Mouse (Mus musculus) left cerebral cortex, adult 11 months (tissue): ENCODE results near the gene Fam98c.
"Not testable (repeated sequence)": the region's sequence is repeated elsewhere in the genome, so short reads cannot be mapped to it uniquely, and the experiment has no call there.

Experiments
- DNase-seq: peaks from one replicate; pipeline ENCODE4 v3.0.0; 2022; ENCODE audit warnings: low spot score

Gene Fam98c

DNA sequence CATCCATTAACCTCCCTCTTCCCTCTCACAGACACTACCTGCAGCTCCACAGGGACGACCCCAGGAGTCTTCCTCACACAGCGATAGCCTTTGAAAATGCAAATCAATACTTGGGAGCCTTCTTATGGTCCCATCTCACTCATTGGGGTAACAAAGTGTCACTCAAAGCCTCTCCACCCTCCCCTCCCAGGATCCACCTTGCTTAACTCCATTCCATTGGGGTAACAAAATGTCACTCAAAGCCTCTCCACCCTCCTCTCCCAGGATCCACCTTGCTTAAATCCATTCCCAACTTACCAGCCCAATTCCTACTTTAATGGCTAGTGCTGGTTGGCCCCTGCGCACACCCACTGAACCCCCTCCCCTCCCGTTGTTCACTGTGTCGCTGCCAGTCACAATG lies 2.2 kb upstream of the Fam98c start:
- no peak for DNase-seq

DNA sequence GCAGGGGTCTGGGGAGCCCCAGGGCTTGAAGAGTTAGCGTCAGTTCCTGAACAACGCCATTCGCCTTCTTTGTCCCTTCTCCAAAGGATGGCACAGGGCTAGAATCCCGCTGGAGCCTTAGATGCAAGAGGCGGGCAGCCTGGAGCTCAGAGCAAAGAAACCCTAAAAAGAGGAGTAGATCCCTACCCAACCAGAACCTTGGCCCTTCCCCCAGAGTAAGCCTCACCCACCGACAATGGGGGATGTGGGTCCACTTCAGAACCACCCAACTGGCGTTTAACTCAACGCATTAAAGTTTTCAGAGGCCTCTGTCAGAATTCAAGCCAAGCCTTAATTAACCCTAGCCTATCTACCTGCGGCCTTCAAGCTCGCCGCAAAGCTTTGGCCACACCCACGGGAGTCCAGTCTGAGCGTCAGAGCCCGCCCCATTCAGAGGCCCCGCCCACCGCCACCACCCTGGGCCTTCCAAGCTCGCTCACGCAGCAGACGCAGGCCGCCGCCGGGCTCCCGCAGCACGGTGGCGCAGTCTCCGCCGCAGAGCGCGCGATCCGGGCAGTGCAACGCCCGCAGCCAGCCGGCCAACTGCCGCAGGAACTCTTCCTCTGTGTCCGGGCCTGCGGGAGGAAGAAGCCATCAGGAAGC lies 717 bp downstream of the Fam98c start:
- peak; percentile 80 for DNase-seq

DNA sequence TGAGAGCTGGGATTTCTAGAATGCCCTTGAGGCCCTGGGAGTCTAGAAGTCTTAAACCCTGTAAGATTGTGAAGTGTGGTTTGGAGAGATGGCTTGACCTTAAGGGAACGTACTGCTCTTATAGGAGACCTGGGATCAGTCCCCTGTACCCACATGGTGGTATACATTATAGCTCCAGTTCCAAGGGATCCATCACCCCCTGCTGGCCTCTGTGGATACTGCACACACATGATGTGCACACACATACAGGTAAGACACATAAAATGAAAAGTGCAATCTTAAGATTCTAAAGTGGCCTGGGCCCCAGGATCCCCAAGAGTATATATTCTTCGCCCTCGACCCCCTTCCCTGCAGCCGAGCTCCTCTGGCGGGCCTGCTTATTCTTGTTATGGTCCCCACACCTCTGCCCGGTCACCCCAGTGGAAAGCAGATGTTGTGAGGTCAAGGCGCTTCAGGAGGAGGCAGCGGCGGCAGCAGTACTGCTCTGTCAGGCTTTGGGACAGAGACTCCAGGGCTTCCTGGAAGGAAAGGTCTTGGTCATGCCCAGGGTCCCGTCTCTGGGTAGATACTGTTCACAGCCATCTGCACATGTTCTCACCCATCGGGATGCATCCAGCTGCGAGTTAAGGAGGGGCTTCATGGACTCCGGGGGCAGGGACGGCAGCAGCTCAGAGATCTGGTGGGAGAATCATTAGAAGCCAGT lies 1.9 kb downstream of the Fam98c start:
- DNase-seq = no peak

GRCm38 (mm10) chr7:29151486-29151885 lies 4.5 kb downstream of the Fam98c start:
- no peak for DNase-seq

GRCm38 (mm10) chr7:29148771-29149170 lies 7.3 kb downstream of the Fam98c start:
- no peak for DNase-seq

GRCm38 (mm10) chr7:29146625-29147367 lies 9.2 kb downstream of the Fam98c start:
- DNase-seq = no peak

DNA sequence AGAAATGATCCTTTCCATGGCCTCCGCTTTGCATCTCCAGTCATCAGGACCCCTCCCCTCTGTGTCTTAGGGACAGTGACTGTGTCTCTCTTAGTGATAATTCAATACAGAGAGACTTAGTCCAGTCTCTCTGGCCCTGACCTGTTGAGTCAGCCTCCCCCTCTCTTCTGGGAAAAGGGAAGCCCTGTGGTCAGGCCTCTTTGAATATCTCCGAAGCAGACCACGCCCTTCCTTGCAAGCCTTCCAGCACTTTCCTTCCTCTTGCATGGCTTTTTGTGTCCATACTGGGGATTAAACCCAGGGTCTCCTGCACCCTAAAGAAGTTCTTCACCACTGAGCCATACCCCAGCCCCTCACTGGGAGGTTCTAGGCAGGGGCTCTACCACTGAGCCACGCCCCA lies 12.0 kb downstream of the Fam98c start:
- DNase-seq = no peak

DNA sequence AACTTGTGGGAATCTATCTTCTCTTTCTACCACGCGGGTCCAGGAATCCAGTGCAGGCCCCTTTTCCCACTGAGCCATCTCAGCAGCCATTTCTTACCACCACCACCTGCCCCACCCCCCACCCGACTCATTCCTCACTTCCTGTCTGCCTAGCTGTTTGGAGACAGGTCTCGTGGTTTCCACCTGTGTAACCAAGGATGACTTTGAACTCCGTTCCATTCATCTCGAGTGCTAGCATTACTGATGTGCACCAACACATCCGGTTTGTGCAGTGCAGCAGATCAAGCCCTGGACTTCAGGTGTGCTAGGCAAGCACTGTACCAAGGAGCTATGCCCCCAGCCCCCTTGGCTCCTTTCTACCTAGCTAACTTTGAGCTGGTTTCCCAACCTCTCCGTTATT lies 14.6 kb downstream of the Fam98c start:
- DNase-seq = no peak

GRCm38 (mm10) chr7:29139237-29139636 lies 16.8 kb downstream of the Fam98c start:
- not testable (repeated sequence) for DNase-seq

- DNase-seq = no peak
These were observed 18.6 kb downstream of the Fam98c start for GRCm38 (mm10) chr7:29137429-29137828.

DNA sequence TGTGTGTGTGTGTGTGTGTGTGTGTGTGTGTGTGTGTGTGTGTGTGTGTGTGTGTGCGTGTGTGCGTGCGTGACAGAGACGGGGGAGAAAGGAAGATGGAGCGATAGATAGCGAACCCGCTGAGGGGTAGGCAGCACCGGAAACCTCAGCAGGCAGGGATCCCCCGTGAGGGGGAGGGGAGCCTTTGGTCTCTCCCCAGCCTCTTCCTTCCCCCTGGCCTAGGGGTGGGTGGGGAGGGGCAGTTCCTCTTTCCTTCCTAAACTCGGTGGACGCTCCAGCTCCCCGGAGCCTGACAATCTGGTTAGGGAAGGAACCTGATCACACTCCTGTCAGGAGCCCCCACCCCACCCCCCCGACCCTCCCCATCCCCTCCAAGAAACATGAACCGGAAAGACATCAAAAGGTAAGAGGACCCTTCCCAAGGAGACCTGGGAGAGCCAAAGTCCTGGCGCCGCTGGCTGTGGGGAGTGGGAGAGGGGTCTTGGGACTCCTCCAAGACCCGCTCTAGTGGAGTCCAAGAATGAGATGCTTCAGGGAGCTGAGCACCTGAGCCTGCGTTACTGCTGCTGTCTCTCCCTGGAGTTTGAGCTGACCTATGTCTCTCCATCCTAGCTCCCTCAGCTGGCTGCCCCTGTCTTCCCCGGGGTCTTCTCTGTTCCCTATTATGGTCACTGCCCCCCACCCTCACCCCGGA lies 21.2 kb downstream of the Fam98c start, which contains the start of gene Rasgrp4:
Rasgrp4 (plus strand) TSS at position 159 of the 694 bp plus-strand sequence.
- DNase-seq = no peak

DNA sequence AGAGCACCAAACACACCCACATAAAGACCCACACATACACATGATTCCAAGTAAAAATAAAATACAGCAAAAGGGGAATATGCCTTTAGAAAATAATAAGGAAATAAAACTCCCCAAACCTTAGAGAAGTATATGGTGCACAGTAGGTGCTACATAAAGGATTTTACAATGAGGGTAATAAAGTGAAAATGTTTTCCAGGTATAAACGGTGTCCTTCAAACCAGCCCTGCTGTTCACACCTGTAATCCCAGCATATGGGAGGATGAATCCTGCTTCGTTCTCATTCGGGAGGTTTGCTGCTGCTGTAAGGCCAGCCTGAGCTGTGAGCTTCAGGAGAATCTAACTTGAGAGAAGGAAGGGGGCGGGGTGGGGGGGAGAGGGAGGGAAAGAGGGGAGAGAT lies 21.8 kb downstream of the Fam98c start:
- DNase-seq = no peak

- DNase-seq = no peak
These were observed 27.3 kb downstream of the Fam98c start for GRCm38 (mm10) chr7:29128725-29129124.

DNA sequence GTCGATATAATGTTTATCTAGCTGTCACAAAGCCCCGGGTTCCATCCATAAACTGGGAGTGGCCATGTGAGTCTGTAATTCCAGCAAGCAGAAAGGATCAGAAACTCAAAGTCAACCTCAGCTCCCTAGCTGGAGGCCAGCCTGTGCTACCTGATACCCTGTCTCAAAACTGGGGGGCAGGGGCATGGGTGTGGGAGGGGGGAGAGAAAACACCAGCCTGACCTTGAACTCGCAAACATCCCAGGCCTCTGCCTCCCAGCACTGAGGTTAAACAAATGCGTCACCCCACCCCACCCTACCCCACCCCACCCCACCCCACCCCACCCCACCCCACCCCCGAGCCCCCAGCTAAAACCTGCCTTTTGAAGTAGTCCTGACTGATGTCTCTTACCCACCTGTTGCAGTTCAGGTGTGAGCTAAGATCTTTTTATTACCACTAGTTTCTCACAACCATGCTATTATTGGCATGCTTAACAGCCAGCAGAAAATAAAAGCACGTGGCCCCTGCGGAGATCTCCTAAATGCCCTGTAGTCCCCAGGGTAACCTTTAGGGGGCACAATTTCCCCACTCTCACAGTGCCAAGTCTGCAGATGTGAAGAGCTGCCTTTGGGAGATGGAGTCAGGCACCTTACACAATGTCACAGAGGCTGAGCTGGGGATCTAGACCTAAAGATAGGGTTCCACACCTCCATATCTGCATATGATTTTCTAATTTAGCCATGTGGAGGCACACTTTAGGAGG lies 29.7 kb downstream of the Fam98c start:
- DNase-seq = peak; percentile 29

- DNase-seq = no peak
These were observed 31.1 kb downstream of the Fam98c start, which contains the start of gene Ryr1 for GRCm38 (mm10) chr7:29124970-29125369. TSS of gene Ryr1 (minus strand) at chr7:29125179.

DNA sequence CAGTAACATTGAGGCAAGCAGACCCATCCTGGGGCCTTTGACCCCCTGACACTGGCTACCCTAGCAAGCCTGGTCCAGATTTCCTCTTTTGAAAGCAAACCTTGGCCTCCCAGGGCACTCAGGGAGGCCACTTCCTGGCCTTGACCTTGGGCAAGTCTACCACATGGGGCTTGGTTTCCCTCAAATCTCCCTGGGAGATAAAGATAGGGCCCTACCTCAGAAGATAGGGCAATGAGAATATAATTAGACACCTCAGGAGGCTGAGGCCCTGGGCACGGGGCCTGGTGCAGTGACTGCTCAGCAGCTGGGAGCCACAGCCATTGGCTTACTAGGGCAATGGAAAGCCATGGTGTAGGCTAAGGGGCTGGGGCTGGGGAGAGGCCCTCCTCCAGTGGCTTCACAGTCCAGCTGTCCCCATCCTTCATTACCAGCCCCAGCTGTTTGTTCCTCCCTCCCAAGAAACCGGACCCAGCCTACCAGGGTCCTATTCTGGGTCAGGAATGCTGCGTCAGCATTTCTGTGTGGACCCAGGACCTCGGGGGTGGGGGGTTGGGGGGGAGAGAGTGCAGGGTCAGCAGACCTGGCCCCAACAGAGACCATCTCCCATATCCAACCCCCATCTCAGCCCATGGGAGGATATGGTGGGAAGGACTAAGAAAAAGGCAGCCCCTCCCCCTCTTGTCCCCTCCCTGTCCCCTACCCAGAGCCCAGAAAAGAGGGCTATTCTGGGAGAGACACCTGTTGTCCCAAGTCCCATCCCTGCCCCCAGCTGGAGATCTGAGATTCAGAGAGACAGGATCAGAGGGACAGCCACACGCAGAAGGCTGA lies 32.3 kb downstream of the Fam98c start:
- no peak for DNase-seq

GRCm38 (mm10) chr7:29122821-29123220 lies 33.2 kb downstream of the Fam98c start:
- no peak for DNase-seq

- no peak for DNase-seq
These were observed 36.5 kb downstream of the Fam98c start for GRCm38 (mm10) chr7:29119526-29119925.

DNA sequence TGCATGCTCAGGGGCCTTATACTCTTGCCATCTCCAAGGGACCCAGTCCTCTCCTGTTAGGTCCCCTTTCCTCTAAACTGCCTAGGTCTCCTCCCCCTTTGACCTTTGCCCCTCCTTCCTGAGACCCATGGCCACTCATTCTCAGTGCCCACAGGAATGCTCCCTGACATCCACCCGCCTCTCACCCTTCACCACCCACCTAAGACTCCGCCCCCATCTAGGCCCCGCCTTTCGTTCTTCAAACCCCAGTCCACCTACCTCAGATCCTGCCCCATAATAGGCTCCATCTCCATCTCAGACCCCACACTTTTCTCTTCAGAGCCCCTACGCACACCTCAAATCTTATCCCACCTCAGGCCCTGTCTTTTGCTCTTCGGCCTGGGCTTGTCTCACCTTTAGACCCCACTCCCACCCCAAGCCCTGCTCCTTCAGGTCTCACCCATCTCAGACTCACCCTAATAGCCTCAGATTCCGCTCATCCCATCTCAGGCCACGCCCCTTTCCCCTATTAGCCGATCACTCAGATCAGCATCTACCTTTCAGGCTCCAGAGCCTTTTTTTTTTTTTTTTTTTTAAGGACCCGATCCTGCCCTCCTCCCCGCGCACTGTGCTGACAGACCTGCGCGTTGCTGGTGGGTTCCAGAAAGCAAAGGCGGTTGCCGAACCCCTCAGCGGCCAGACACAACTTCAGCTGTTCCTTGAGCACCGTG lies 37.7 kb downstream of the Fam98c start:
- no peak for DNase-seq
